Mouse (Mus musculus): ENCODE data around the gene Acad10.
"Not testable (repeated sequence)": the region's sequence is repeated elsewhere in the genome, so short reads cannot be mapped to it uniquely, and the experiment has no call there.

The Acad10 gene

GRCm38 (mm10) chr5:121660897-121661254, 562 bp upstream of the Acad10 start:
- in situ Hi-C loops (cut with MboI; ENCODE audit: unreplicated experiment in 2 of 2), result no loop called here

GRCm38 (mm10) chr5:121657656-121658055, 2.7 kb downstream of the Acad10 start:
- in situ Hi-C loops (cut with MboI; ENCODE audit: unreplicated experiment in 2 of 2), result not testable (repeated sequence)

GRCm38 (mm10) chr5:121656866-121657265, 3.4 kb downstream of the Acad10 start:
- in situ Hi-C loops (cut with MboI; ENCODE audit: unreplicated experiment in 2 of 2), result not testable (repeated sequence)

DNA sequence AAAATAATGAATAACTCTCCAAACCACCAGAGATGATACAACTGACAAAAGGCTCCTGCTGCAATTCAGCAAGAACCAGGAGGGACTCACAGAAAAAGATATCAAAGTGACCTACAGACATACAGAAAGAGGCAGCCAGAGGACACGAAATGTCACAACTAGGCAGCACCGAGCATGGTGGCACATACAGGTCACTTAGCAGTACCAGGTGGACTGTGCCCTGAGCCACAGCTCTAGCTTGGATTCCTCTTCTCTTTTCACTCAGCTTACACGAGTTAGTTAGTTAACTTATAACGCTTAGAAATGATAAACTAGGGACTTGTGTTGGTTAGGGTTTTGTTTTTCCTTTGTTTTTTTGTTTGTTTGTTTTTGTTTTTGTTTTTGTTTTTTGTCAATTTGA, 5.8 kb downstream of the Acad10 start:
- in situ Hi-C loops (cut with MboI; ENCODE audit: unreplicated experiment in 2 of 2), result no loop called here

DNA sequence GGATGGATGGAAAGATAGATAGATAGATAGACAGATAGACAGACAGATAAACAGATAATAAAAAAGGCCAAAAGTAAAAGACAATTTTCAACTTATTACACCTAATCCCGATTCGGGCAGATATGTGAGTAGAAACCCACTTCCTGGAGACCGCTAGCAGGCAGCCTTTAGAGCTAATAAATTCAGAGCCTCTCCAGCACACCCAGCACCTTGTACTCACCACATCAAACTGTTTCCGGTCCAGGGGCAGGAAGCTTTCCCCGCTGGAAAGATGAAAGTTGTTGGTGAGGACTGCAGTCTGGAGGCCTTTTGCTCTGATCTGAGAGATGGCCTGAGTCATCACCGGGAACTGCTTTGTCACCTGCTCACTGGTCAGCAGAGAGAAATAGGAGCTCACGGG, 11.2 kb downstream of the Acad10 start:
- in situ Hi-C loops (cut with MboI; ENCODE audit: unreplicated experiment in 2 of 2), result no loop called here

DNA sequence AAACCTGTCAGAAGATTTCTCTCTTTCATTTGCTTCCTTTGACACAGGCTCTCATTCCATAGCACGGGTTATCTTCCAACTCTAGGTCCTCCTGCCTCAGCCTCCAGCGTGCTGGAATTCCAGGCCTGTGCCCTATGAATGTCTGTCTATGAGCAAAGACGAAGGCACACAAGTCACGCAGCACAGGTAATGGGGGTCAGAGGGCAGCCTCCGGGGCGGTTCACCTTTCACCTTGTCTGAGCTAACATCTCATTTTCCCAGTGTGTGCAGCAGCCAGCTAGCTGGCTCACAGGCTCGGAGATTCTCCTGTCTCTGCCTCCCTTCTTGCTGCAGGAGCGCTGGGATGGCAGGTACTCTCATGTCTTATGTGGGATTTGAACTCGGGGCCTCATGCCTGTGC, 20.7 kb downstream of the Acad10 start:
- in situ Hi-C loops (cut with MboI; ENCODE audit: unreplicated experiment in 2 of 2), result no loop called here

DNA sequence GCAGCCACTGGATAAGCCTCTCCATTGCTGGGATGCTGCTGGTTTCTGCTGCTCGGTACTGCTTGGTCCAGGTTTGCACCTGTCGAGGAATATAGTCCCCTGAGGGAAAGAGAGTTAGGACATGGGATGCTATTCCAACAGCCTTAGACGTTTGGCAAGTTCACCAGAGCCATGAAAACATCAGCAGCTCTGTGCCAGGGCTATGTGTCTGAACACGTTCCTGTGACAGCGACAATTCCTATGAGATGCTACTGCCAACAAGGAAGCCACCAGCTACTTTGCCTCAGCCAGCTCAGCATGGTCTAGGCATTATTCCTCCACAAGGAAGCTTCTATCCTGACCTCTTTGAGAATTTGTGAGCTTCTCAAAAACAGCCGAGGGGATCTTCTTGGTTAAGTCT, 23.0 kb downstream of the Acad10 start:
- in situ Hi-C loops (cut with MboI; ENCODE audit: unreplicated experiment in 2 of 2), result no loop called here

DNA sequence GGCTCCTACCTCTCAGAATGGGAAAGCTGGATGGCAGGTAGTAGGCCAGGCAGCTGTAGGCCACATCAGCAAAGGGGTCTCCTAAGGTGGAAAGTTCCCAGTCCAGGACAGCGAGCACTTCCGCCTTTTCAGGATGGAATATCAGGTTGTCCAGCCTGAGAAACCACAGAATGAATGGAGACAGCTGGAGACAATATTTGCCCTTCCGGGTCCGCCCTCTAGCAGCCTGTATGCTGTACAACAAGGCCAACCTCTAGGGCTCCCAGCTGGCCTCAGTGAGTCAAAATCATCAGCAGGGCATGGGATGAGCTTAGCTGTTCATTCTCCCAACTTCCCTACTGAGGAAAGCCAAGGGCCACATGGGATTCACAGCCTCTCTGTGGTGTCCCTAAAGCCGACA, 25.6 kb downstream of the Acad10 start:
- in situ Hi-C loops (cut with MboI; ENCODE audit: unreplicated experiment in 2 of 2), result no loop called here

- in situ Hi-C loops (cut with MboI; ENCODE audit: unreplicated experiment in 2 of 2), result no loop called here
Observed at GRCm38 (mm10) chr5:121632804-121633203, 27.5 kb downstream of the Acad10 start.

GRCm38 (mm10) chr5:121631106-121631647, 29.1 kb downstream of the Acad10 start:
- in situ Hi-C loops (cut with MboI; ENCODE audit: unreplicated experiment in 2 of 2), result not testable (repeated sequence)

GRCm38 (mm10) chr5:121627871-121628270, 32.4 kb downstream of the Acad10 start:
- in situ Hi-C loops (cut with MboI; ENCODE audit: unreplicated experiment in 2 of 2), result loop anchor here in 1 of 2 experiments (10.0 kb wide), 1 partner anchor 217 kb away; the partner anchor contains the start of gene Pheta1

DNA sequence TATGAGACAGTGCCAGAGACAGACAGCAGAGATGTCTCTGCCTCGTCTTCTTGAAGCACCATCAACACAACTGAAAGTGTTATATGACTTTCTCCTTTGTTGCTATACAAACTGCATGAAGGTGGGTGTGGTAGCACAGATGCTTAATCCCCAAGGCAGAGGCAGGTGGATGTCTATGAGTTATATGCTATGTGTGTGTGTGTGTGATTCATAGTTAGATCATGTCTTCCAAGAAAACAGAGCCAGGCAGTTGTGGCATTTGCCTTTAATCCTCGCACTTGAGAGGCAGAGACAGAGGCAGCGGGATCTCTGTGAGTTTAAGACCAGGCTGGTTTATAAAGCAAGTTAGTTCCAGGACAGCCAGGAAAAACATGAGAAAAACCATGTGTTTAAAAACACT, 37.1 kb downstream of the Acad10 start:
- in situ Hi-C loops (cut with MboI; ENCODE audit: unreplicated experiment in 2 of 2), result loop anchor here in 1 of 2 experiments (10.0 kb wide), 1 partner anchor 222 kb away; the partner anchor contains the start of gene Pheta1

GRCm38 (mm10) chr5:121621102-121621501, 39.2 kb downstream of the Acad10 start:
- in situ Hi-C loops (cut with MboI; ENCODE audit: unreplicated experiment in 2 of 2), result loop anchor here in 1 of 2 experiments (10.0 kb wide), 1 partner anchor 224 kb away; the partner anchor contains the start of gene Pheta1

DNA sequence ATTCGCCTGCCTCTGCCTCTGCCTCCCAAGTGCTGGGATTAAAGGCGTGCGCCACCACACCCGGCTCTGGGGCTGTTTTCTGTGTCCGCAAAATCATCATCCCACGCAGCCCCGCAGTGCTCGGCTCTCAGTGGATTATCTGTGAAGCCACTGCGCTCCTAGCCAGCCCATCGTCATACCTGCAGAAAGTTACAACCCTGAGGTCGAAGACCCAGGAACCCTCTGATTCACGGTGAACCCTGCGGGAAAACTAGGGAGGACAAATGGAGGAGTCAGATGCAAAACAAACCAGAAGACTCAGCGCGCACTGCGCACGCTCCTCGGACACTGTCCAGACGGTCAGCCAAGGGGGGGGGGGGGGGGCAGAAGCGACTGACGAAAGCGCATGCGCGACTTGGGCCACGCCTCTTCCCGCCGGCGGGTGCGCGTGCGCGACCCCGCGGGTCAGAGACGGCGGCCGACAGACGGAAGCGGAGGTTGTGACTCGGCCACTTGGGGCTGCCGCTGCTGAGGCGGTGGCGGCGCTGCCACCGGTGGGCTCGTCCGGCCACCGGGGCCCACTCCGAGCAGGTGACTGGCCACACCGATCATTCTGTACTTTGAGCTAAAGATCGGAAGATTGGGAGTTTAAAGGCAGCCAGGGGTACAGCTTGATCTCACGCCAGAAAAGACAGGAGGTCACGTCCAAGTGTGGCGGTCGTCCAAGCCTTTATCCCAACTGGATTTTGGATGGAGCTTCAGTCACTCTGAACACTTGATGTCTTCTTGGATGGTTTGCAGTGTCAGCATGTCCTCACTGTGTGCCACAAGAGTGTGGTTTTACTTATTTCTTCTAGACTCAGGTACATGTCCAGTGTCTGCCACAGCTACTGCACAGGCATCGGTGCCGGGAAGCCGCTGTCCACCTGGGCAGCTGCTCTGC, 41.5 kb downstream of the Acad10 start, which contains the start of gene Acad12:
Acad12 (minus strand) TSS at position 347 of the 922 bp plus-strand sequence.
- in situ Hi-C loops (cut with MboI; ENCODE audit: unreplicated experiment in 2 of 2), result no loop called here

DNA sequence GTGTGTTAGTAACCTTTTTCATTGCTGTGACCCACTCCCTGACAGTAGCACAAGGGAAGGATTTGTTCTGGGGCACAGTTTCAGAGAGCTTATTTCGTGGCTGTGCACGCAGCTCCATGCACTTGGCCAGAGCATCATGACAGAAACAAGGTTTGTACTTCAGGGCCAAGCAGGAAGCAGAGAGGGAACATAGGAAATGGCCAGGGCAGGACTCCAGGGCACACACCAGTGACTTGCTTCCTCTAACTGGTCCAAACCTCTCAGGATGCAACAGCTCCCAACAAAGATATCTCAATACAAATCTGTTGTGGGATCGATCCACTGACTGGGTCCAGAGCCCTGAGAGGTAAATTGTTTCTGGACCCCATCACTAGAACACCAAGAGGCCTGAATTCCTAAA, 45.4 kb downstream of the Acad10 start:
- in situ Hi-C loops (cut with MboI; ENCODE audit: unreplicated experiment in 2 of 2), result not testable (repeated sequence)

DNA sequence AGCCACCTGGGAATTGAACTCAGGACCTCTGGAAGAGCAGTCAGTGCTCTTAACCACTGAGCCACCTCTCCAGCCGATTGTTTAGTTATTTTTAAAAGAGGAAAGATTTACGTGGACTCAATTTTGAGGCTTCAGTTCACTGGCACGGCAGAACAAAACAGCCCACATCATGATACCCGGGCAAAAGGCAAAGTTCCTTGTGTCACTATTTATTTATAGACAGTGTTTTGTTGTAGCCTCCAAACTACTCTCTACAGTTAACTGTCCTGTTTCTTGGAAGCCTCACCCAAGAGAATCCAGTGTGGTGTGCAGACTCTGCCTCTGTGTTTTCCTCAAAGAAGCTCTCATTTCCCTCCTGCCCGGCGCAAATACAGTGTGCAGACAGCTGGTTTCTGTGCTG, 48.3 kb downstream of the Acad10 start:
- in situ Hi-C loops (cut with MboI; ENCODE audit: unreplicated experiment in 2 of 2), result no loop called here

- in situ Hi-C loops (cut with MboI; ENCODE audit: unreplicated experiment in 2 of 2), result loop anchor here (5.0 to 10.0 kb wide), 4 partner anchors 62 to 165 kb away; partner anchors contain the start of genes Adam1a (in 2 of the 2), Gm42878 (in 2 of the 2), Mapkapk5 (in 2 of the 2) and Erp29 (in 1 of the 2)
Observed at GRCm38 (mm10) chr5:121609556-121610135, 50.7 kb downstream of the Acad10 start.

DNA sequence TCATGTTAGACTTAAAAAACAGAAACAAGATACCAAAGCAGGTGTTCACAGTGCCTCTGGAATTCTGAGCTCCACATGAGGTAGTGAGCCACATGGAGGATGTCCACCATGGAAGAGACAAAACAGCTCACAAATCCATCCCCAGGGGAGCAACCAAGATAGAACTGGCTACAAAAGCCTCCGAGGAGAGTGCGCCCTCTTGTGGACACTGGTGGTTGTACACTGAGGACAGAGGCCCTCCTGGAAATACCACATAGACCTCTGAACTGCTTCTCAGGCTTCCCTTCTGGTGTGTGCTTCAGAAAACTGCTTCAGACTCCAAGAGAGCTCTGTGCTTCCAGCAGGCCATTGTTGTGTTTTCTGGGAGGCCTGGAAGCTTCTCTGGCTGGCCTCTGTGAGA, 54.2 kb downstream of the Acad10 start:
- in situ Hi-C loops (cut with MboI; ENCODE audit: unreplicated experiment in 2 of 2), result loop anchor here (5.0 to 10.0 kb wide), 4 partner anchors 59 to 161 kb away; partner anchors contain the start of genes Adam1a (in 2 of the 2), Gm42878 (in 2 of the 2), Mapkapk5 (in 2 of the 2) and Erp29 (in 1 of the 2)

DNA sequence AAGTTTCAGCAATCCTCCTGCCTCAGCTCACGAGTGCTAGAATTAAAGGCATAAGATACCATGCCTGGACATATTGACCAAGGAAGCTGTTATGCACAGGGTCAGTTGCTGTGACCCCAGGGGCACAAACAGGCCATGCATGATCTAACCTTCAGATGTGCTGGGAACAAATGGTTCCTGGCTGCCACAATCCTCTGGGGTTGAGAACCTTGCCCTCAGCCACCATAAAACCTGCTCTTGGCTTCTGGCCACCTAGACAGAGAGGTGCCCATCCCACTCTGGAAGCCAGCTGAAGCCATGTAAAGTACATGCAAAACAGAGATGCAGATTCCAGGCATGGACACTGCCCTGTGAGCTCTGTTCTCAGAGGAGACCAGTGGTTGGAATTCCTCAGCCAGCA, 56.5 kb downstream of the Acad10 start:
- in situ Hi-C loops (cut with MboI; ENCODE audit: unreplicated experiment in 2 of 2), result loop anchor here (10.0 kb wide), 2 partner anchors 59 to 159 kb away; partner anchors contain the start of genes Adam1a (in 1 of the 2), Gm42878 (in 1 of the 2) and Mapkapk5 (in 1 of the 2)

DNA sequence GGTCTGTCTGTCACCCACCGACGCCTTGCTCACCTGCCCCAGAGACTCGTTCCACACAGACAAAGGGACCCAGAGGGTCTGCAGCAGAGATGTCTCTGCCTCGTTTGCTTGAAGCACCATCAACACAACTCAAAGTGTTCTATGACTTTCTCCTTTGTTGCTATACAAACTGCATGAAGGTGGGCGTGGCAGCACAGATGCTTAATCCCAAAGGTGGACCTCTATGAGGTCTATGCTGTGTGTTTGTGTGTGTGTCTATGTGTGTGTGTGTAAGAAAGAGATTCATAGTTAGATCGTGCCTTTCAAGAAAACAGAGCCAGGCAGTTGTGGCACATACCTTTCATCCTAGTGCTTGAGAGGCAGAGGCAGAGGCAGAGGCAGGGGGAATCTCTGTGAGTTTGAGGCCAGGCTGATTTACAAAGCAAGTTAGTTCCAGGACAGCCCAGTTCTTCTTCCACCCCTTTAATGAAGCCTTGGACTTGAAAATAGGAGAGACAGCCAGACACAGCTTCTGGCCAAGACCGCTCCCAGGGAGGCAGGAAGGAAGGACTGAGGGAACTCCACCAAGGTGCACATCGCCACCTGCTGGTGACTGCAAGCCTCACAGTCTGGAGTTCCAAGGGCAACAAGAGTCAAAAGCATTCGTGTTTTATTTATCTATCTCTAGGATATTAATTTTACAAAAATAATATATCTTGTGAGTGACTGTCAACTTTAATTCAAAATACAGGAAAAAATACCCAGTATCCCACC, 58.6 kb downstream of the Acad10 start:
- in situ Hi-C loops (cut with MboI; ENCODE audit: unreplicated experiment in 2 of 2), result loop anchor here (10.0 kb wide), 2 partner anchors 57 to 157 kb away; partner anchors contain the start of genes Adam1a (in 1 of the 2), Gm42878 (in 1 of the 2) and Mapkapk5 (in 1 of the 2)
